Mouse (Mus musculus): ENCODE data around the gene Ppp2r5b.

Ppp2r5b gene

DNA sequence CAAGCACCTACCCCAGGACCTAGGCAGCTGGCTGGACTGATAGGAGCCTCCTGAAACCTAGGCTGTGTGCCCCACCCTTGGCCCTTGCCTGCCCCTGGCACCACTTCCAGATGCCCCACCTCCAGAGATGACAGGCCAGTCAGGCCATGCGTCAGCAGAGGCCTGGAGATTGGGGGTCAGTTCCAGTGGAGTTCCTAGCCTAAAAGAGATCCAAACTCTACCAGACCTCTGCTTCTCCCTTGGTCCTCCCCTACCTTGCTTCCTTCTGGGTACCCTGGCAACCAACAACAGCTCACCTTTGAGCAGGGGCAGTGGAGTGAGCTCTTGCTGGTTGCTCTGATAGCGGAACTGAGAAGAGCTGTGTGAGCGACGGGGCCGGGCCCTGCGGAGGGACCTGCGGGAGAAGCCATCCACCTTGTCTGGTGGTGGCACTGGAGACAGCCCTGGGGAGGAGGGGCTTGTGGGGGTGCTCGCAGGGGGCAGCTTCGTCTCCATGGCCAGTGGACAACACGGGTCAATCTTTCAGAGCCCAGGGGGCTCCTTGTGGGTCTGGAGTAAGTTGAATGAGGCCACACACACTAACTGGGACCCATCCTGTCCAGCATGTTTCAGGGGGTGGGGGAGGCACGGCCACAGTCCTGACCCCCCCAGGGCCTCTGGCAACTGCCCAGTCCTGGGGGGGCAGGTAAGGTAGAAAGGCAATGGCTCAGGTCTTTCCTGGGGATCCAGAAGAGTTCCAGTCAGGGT, 1.2 kb downstream of the Ppp2r5b start:
- DNase-seq = no peak

DNA sequence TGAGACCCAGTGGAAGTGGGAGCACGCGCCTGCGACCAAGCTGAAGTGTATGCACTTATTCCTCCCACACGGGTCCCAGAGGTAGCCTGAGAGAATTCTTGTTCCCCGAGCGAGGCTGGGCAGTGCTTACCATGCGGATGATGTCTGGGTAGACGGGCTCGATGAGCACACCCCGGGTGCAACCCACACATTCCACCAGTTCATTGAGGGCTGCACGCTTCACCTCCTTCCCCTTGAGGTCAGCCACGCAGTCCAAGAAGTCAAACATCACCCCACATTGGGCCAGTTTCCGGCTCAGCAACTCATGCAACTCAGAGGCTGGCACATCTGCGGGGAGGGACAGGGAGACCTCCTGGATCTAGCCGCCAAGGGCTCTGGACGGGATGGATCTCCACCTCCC, 2.0 kb downstream of the Ppp2r5b start:
- DNase-seq = peak in 1 of 2 experiments; percentile 63

DNA sequence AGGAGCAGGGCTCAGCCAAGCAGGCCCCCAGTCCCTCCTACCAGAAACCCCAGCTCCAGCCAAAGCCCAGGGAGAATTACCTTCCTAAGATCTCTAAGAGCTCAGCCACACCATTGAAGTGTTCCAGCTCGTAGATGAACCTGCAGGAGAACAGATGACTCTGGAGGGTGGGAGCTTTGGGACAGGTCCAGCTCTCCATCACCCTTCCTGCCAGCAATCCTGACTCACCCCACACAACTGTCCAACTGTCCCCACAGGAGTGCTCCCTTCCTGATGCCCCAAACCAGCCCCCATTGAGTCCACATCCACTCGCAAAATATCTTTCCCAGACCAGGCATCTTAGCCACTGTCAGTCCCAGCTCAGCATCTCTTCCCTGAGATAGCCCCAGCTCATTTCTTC, 4.6 kb downstream of the Ppp2r5b start:
- no peak for DNase-seq

DNA sequence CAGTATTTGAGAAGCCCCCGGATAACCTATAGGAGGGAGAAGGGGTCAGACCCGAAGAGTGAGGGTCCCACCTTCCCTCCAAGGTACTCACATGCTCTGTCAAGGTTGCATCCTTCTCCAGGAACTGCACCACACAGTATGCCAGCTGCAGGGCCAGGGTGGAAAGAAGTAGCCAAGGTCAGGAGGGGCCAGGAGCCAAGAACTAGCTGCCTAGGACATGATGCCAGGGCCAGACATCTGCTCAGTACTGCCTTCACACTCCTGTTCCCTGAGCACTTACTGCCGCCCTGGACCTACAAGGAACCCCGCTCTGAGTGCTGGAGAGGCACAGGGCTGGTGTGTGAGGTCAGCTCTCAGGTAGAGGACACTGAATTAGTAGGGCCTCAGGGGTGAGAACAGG, 5.3 kb downstream of the Ppp2r5b start:
- DNase-seq = no peak

DNA sequence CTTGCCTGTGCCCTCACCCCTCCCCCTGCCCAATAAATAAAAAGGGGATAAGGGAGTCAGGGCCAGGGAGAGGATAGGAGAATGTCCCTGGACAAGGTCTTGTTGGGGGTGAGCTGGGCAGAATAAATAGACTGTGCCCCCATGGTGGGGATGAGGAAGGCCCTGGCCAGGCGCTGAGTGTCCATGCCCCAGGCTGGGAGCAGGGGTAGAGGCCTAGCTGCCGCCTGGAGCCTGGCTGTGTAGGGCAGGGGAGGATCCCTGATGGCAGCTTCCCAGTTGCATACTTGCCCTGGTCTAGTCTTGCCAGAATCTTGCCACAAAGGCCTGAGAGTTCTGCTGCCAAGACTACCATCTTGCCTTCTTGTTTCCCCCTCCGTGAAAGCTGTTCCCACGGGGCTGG, 7.8 kb downstream of the Ppp2r5b start:
- no peak for DNase-seq

DNA sequence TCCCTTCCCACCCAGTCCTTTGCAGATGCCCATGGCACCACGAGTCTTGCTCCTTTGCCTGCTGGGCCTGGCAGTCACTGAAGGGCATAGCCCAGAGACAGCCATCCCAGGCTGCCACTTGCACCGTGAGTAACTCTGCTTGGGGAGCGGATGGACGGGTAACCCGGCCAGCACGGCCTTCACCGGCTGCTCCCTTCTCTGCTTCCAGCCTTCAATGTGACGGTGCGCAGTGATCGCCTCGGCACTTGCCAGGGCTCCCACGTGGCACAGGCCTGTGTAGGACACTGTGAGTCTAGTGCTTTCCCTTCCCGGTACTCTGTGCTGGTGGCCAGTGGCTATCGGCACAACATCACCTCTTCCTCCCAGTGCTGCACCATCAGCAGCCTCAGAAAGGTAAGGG, 8.9 kb downstream of the Ppp2r5b start:
- DNase-seq = no peak

DNA sequence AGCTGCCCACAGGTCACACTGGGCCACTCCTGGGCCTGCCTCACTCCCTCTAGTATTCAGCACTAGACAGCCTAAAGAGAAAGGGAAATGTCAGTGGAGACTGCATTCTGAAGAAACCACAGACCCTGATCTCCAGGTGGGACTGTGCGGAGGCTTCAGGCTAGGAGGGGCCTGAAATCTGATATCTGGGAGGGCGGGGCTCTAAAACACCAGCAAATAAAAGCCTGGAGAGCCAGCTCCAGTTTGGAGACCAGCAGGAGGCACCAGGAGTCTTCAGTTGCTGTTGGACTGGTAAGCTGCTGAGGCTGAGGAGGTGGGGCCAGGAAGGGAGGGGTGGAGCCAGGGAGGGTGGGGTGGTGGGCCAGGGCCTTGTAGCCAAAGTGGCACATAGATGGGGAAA, 9.5 kb downstream of the Ppp2r5b start, which contains the start of gene Gpha2:
Gene Gpha2, plus strand, starts transcription at position 246 of the 400 bp plus-strand sequence.
- no peak for DNase-seq

DNA sequence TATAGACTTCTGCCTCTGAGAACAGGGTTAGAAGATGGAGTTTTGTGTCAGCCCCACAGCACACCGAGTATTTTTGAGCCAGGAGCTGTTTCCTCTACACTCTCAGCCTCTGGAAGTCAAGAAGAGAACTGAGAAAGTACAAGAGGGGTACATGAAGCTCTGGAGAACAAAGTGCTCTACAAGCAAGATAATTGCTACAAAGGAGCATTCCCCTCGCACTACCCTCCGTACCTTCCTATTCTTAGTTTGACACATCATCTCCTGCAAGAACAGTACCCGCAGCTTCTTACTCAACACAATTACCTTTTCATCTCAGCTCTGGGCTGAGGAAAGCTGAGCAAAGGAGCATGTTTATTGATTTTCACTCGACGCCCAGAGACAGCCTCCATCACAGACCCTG, 17.1 kb downstream of the Ppp2r5b start:
- DNase-seq = no peak

DNA sequence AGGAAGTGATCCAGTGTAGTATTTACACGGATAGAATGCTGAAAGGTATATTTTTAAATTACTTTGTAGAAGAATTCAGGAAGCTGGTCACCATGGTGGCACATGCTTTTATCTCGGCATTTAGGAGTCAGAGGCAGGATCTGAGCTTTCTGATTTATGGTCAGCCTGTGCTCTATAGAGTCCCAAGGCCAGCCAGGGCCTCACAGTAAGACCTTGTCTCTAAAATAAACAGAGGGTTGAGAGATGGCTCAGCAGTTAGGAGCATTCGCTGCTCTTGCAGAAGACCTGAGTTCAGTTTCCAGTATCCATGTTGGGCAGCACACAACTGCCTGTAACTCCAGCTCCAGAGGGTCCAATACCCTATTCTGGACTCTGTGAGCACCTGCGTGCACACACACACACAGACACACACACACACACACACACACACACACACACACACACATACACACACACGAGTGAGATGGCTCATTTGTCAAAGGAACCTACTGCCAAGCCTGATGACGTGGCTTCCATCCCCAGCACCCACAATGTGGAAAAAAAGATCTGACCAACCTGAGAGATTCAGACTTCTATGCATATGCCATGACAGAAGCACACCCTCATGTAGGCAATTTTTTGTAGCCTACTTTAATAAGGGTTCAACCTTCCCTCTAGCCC, 19.5 kb downstream of the Ppp2r5b start:
- no peak for DNase-seq

DNA sequence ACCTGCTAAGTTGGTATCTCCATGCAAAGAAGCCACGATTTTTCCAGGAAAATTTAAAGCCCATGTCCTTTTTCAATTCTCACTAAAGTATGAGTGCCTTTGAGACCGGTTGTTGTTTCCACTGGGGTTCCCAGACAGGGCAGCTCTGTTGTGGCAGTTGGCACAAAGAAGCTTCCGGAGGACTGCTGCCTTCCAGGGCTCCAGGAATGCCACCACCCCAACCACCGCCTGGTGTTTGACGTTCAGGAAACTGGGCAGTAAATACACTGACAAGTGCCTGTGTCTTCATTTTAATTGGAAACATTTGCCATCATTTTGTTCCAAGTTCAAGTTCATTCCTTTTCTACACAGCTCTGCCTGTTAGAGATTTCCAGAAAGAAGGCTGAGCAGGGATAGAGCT, 29.0 kb downstream of the Ppp2r5b start:
- no peak for DNase-seq

DNA sequence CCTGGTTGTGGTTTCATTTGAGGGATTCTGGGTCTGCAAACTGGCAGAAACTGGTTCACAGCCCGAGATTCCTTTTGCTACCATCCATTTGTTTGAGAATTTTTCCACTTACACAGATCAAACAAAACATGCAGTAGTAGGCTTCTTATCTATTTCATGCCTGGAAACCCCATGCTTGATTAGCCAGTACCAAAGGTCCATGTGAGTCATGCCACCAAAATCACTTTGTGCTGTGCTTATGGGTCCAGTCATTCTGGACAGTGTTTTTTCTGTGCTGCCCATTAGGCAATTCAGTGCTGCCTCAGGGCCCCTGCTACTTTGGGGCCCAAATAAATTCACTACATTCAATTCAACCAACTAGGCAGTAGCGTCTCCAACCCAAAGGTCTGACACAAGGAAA, 31.4 kb downstream of the Ppp2r5b start:
- DNase-seq = no peak

DNA sequence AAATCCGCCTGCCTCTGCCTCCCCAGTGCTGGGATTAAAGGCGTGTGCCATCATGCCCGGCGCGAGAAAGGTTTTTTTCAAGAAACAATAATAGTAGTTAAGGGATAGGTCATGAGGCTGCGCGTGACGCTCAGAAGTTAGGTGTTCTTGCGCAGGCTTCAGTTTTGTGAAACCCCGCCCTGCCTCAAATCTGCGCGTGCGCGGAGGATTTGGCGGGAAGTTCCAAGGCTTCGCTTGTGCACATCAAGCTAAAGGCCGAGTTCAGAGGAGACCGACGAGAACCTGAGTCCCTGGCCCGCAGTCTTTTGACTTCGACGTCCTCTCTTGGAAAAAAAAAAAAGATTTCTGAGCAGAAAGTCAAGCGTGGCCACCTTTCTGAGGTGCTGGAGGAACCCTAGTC, 51.5 kb downstream of the Ppp2r5b start, which contains the start of gene Majin:
Gene Majin, plus strand, starts transcription at position 258 of the 400 bp plus-strand sequence.
- no peak for DNase-seq

DNA sequence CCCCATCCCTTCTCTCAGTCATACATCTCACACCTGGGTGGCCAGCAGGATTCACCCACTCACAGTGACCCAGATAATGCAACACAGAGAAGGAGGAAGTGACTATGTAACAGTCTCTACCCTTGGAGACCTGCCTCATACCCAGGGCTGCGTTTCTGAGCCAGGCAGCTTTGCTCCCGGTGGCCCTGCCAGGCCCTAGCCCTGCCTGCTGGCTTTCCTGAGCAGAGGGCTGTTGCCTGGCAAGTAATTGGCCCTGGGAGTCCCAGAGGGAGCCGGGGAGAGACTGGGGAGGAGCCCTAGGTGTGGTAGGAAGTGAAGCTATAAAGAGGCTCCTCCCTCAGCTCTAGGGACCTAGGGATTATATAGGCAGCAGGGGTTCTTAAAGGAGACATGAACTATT, 53.1 kb downstream of the Ppp2r5b start:
- no peak for DNase-seq

DNA sequence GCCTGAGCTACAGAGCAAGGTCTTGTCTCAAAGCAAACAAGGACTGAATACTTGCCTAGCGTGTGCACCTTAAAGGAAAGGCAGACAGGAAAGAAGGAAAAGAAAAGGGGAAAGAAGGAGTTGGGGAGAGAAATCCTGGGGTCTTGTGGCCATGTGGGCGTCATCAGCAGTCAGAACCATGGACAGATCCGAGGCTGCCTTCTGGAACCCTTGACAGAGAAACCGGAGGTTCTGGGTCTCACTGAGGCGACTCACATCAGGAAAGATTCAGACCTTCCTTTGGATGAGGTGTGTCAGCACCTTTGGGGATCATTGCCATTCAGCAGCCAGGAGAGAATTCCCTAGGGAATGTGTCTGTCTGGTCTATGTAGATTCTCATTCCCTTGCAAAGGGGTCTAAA, 54.0 kb downstream of the Ppp2r5b start:
- no peak for DNase-seq

DNA sequence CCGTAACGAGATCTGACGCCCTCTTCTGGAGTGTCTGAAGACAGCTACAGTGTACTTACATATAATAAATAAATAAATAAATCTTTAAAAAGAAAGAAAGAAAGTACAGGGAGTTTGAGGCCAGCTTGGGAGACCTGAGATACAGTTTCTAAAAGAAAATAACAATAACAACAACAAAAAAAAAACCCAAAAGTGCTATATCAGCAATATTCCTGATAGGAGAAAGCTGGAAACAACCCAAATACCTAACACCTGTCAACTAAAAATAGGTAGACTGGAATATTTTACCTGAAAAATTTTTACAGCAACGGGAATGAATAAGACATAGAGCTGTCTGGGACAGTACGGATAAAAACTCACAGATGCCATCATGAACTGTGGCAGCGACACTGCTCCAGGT, 56.9 kb downstream of the Ppp2r5b start:
- no peak for DNase-seq

All from kidney, postnatal 25 days (tissue).